Mouse (Mus musculus) kidney, postnatal 0 days (tissue): ENCODE measurements around the gene Gm10647. TPM values are rescaled to one million over a fixed set of nuclear protein-coding genes. Genes with fewer than 3 reads are reported as not detected.
"Not testable (repeated sequence)": the region's sequence is repeated elsewhere in the genome, so short reads cannot be mapped to it uniquely, and the experiment has no call there.

Experiments used
- ATAC-seq: fragments of 200-750 bp; cut with Nextera tagmentation; replicated peaks from 2 replicates; pipeline ENCODE4 v1.8.0; 2017; ENCODE audit warnings: low read depth, moderate number of reproducible peaks, moderate TSS enrichment, moderate library complexity; ENCODE audit not compliant: low FRiP score
- DNase-seq: peaks from one replicate; pipeline ENCODE4 v3.0.0-alpha.2; 2016; ENCODE audit warnings: low spot score
- H3K27ac ChIP-seq: fragments of 300-500 bp; sonication (generic); 2 replicates; pipeline ENCODE4 v1.5.1; 2014; ENCODE audit warnings: mild to moderate bottlenecking
- H3K27me3 ChIP-seq: fragments of 300-500 bp; sonication (generic); 2 replicates; pipeline ENCODE4 v1.6.1; 2014; ENCODE audit warnings: low read length, mixed read lengths; ENCODE audit not compliant: insufficient read depth
- H3K36me3 ChIP-seq: fragments of 300-500 bp; sonication (generic); 2 replicates; pipeline ENCODE4 v1.6.1; 2014; ENCODE audit warnings: low read length, mixed read lengths; ENCODE audit not compliant: insufficient read depth
- H3K4me1 ChIP-seq: fragments of 300-500 bp; sonication (generic); replicated peaks from 2 replicates; pipeline ENCODE4 v1.6.1; 2014; ENCODE audit warnings: antibody characterized with exemption, low read length, mixed read lengths; ENCODE audit not compliant: insufficient read depth
- H3K4me2 ChIP-seq: fragments of 300-500 bp; sonication (generic); 2 replicates; pipeline ENCODE4 v1.6.1; 2014; ENCODE audit warnings: mild to moderate bottlenecking, low read length, moderate library complexity, mixed read lengths
- H3K4me3 ChIP-seq: fragments of 300-500 bp; sonication (generic); replicated peaks from 2 replicates; pipeline ENCODE4 v1.5.1; 2014; ENCODE audit warnings: low read depth, low read length
- H3K9ac ChIP-seq: fragments of 300-500 bp; sonication (generic); 2 replicates; pipeline ENCODE4 v1.6.1; 2014; ENCODE audit warnings: low read depth, low read length
- H3K9me3 ChIP-seq: fragments of 300-500 bp; sonication (generic); replicated peaks from 2 replicates; pipeline ENCODE4 v1.6.1; 2016; ENCODE audit warnings: low read length, inconsistent platforms, mixed read lengths
- CTCF ChIP-seq: IDR thresholded peaks from 2 replicates; pipeline ENCODE4 v1.5.1; 2016; ENCODE audit warnings: antibody characterized with exemption, low read depth, mild to moderate bottlenecking, moderate library complexity
- WGBS: fragments of 180-500 bp; shearing (Covaris S2); extraction: QIAGEN DNeasy Blood & Tissue Kit; methylation state at CpG from one replicate; pipeline ENCODE4 v1.1.7; 2014; 5-methylcytosine and 5-hydroxymethylcytosine counted together
- polyA plus RNA-seq: library from polyadenylated mRNA; unstranded; fragments of >200 nt; fragmentation: Nextera tagmentation; extraction: Ambion mirVana; gene quantifications from 2 replicates; pipeline ENCODE4 v1.2.1, GENCODE M21; 2015

Gm10647 gene
- polyA plus RNA-seq, 1 experiment from 2014 or later, result 0.29 TPM

DNA sequence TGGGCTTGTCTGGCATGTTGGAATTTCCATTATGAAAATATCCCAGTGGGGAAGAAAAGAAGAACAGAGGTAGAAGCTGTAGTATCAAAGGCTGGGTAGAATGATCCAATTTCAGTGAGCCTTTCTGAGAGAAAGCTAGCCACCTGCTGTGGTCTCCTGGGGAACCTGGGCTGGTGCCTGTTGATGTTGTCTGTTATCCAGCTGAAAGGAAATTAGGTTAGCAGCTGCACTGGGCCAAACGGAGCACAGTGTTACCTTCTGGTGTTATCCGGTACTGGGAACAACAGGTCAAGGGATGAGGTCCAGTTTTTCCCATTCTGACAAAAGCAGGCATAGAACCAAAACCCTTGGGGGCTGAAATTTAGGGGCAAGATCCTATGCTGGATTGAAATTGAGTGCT, 16.6 kb downstream of the Gm10647 start:
- Histone ChIP-seq H3K4me1 (no peaks in the 10 kb centered on the region), H3K27ac (no peak overlapping the region), H3K27me3 (no peaks in the 10 kb centered on the region), H3K4me3 (no peak overlapping the region), H3K9ac (no peak overlapping the region), H3K4me2 (no peak overlapping the region), H3K9me3 (no peaks in the 10 kb centered on the region), H3K36me3 (no peaks in the 10 kb centered on the region)
- ATAC-seq (no peak), DNase-seq (no peak)
- WGBS, result 50% methylated on average over 2 of the region's 2 CpGs
- no peak for TF ChIP-seq CTCF

DNA sequence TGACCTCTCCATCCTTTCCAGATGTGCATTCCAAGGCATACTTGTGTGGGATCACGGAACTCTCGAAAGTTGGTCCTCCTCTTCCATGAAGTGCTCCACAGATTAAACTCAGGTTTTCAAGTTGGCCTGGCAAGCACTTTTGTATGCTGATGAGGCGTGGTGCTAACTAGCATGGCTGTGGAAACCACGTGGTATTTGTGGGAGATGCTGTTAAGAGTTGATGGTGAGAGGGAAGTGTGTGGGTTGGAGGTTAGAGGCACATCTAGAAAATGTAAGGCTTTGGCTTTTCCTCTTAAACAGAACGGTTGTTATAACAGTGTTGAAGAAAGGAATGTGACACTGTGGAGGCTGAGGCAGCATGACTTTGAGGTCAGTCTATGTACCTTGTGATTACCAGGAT, 24.2 kb downstream of the Gm10647 start:
- WGBS, result 71% methylated on average over 5 of the region's 5 CpGs
- no peaks in the 10 kb centered on the region for H3K4me1 ChIP-seq
- H3K9me3 ChIP-seq, result no peaks in the 10 kb centered on the region
- no peaks in the 10 kb centered on the region for H3K27me3 ChIP-seq
- no peak overlapping the region for H3K27ac ChIP-seq
- H3K9ac ChIP-seq, result no peak overlapping the region
- no peak overlapping the region for H3K4me2 ChIP-seq
- no peak overlapping the region for H3K4me3 ChIP-seq
- no peak for TF ChIP-seq CTCF
- ATAC-seq (no peak), DNase-seq (no peak)
- H3K36me3 ChIP-seq, result 0 out of 2 replicates have a peak, but pooled peaks cover 3% of the 10 kb centered on the region

DNA sequence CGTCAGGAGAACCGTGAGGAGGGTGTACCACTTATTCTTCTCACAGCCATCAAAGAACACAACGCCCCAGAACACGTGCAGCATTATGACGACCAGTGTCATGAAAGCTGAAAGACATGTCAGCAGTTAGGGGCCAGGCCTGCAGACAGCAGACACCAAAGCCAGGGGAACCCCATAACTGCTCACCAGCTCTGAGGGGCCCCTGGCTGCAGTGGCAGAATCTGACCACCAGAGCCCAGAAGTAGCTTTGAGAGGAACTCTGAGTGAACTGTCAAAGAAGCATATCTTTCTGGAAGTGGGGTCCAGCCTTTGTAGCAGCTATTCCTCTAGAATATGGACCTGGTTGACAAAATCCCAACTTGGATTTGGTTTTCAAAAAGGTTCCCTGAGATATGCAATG, 25.4 kb downstream of the Gm10647 start:
- DNase-seq, H3K9ac ChIP-seq, H3K27ac ChIP-seq, H3K4me1 ChIP-seq, ATAC-seq, H3K9me3 ChIP-seq, H3K4me2 ChIP-seq, H3K36me3 ChIP-seq, H3K4me3 ChIP-seq, H3K27me3 ChIP-seq: not testable (repeated sequence)
- WGBS, result no CpG with 5 or more reads among the region's 5 CpGs

DNA sequence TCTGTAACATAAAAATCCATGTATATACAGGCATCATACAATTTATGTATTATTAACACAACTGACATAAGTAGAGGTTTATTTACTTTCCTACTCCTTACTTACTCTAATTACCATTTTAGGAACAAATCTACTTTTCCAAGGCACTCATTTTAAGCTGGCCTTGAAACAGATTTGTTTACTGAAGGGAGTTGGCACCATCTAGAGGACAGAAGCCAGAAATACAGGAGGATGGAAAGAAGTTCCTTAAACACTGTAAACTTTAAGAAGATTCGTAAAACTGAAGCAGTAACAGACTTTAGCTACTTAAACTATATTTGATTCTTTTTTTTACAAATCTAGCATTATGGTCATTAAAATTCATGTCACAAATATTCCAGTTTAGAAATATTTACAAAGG, 29.2 kb downstream of the Gm10647 start:
- Histone ChIP-seq H3K27me3 (no peaks in the 10 kb centered on the region), H3K9ac (no peak overlapping the region), H3K27ac (no peak overlapping the region), H3K9me3 (no peaks in the 10 kb centered on the region), H3K4me2 (no peak overlapping the region), H3K36me3 (0 out of 2 replicates have a peak, but pooled peaks cover 3% of the 10 kb centered on the region), H3K4me3 (no peak overlapping the region), H3K4me1 (no peaks in the 10 kb centered on the region)
- DNase-seq (peak; percentile 88), ATAC-seq (no peak)
- peak; percentile 91 for TF ChIP-seq CTCF
- 29% methylated on average over 1 of the region's 1 CpGs for WGBS

DNA sequence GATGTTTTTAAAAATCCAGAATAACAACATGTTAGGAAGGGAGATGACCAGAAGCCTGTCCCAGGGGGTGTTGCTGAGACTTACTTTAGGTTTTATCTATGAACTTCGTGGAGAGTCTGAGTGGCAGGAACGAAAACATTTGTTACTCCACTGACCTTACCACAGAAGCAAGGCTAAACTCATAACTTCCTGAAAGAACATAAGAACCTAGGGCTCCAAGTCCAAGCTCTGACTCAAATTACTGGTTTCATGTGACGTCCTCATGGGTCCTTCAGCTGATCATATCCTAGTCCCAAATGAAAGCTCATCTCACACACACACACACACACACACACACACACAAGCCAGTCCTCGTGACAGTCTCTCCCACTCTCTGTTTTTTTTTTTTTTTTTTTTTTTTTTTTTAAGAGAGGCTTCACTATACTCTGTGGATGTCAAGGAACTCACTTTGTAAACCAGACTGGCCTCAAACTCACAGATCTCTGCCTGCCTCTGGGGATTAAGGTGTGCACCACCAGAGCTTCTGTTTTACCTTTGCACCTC, 35.6 kb downstream of the Gm10647 start:
- no peaks in the 10 kb centered on the region for H3K36me3 ChIP-seq
- no peak overlapping the region for H3K4me3 ChIP-seq
- no peak for ATAC-seq
- H3K9ac ChIP-seq, result no peak overlapping the region
- no peak overlapping the region for H3K27ac ChIP-seq
- no peak for TF ChIP-seq CTCF
- WGBS, result 29% methylated on average over 4 of the region's 4 CpGs
- no peaks in the 10 kb centered on the region for H3K9me3 ChIP-seq
- no peak for DNase-seq
- H3K4me1 ChIP-seq, result no peaks in the 10 kb centered on the region
- H3K4me2 ChIP-seq, result no peak overlapping the region
- no peaks in the 10 kb centered on the region for H3K27me3 ChIP-seq

DNA sequence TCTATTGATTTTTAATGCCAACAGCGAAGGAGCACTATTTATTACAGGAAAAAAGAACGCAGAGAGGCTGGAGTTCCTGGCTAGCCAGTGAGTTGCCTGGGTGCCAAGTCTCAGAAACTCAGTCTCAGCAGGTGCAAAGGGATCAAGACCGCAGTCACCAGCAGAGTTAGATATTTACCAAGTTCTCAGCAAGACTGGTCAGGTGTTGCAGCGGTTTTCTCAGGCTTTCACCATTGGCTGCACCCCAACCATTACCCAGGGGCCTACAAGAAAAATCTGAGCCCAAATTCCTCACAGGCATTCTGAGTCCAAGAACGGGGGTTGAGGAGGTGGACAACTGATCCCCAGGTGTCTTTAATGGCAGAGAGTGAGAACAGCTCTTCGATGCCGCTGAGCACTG, 37.0 kb downstream of the Gm10647 start:
- no peak for TF ChIP-seq CTCF
- Histone ChIP-seq H3K27me3 (no peaks in the 10 kb centered on the region), H3K4me1 (no peaks in the 10 kb centered on the region), H3K9ac (peak overlapping the region; percentile 60), H3K4me2 (peak overlapping the region; percentile 88), H3K27ac (peak overlapping the region; percentile 77), H3K9me3 (no peaks in the 10 kb centered on the region), H3K36me3 (no peaks in the 10 kb centered on the region), H3K4me3 (peak overlapping the region; percentile 67)
- no peak for ATAC-seq
- WGBS, result 19% methylated on average over 7 of the region's 7 CpGs
- peak; percentile 26 for DNase-seq
